Mouse (Mus musculus) liver, embryonic 14.5 days (tissue): ENCODE data around the gene Cacng8. TPM values are rescaled to one million over a fixed set of nuclear protein-coding genes. Genes with fewer than 3 reads are reported as not detected.

Source experiments
- ATAC-seq: fragments of 200-750 bp; cut with Nextera tagmentation; 2 replicates; pipeline ENCODE4 v1.8.0; 2017; ENCODE audit warnings: moderate number of reproducible peaks, mild to moderate bottlenecking, moderate library complexity; ENCODE audit not compliant: insufficient read depth
- DNase-seq, 3 experiments: peaks; one replicate each; pipeline ENCODE4 v3.0.0-alpha.2; 2012 to 2013; ENCODE audit warnings: low read depth in 3 of 3, low spot score in 3 of 3
- H3K27ac ChIP-seq: fragments of 300-500 bp; sonication (generic); 2 replicates; pipeline ENCODE4 v1.5.1; 2014; ENCODE audit warnings: moderate library complexity, mild to moderate bottlenecking, control low read depth, inconsistent platforms
- H3K27me3 ChIP-seq: fragments of 300-500 bp; sonication (generic); 2 replicates; pipeline ENCODE4 v1.6.1; 2014; ENCODE audit warnings: mild to moderate bottlenecking, low read length, moderate library complexity; ENCODE audit not compliant: control insufficient read depth, insufficient read depth
- H3K36me3 ChIP-seq: fragments of 300-500 bp; sonication (generic); replicated peaks from 2 replicates; pipeline ENCODE4 v1.6.1; 2014; ENCODE audit warnings: low read depth; ENCODE audit not compliant: control insufficient read depth, insufficient read depth
- H3K4me1 ChIP-seq, 2 experiments: fragments of 200-500 bp in 1 of 2; fragments of 300-500 bp in 1 of 2; sonication (generic) in 1 of 2; replicated peaks; 2 replicates each; pipeline ENCODE4 v1.6.1; 2012 to 2014; ENCODE audit warnings: antibody characterized with exemption in 1 of 2, inconsistent platforms in 1 of 2, low read length in 1 of 2; ENCODE audit not compliant: control insufficient read depth in 2 of 2, insufficient read depth in 2 of 2
- H3K4me2 ChIP-seq: fragments of 300-500 bp; sonication (generic); 2 replicates; pipeline ENCODE4 v1.6.1; 2014; ENCODE audit warnings: low read depth, mild to moderate bottlenecking, control low read depth, moderate library complexity
- H3K4me3 ChIP-seq, 2 experiments: fragments of 200-500 bp in 1 of 2; fragments of 300-500 bp in 1 of 2; sonication (generic) in 1 of 2; 2 replicates each; pipeline ENCODE4 v1.5.1; 2012 to 2014; ENCODE audit warnings: low read depth in 2 of 2, low read length in 2 of 2, mild to moderate bottlenecking in 2 of 2, control low read depth in 1 of 2, inconsistent platforms in 1 of 2, moderate library complexity in 1 of 2; ENCODE audit not compliant: insufficient read depth in 1 of 2
- H3K9ac ChIP-seq: fragments of 300-500 bp; sonication (generic); replicated peaks from 2 replicates; pipeline ENCODE4 v1.6.1; 2014; ENCODE audit warnings: mild to moderate bottlenecking, control low read depth, moderate library complexity
- H3K9me3 ChIP-seq: fragments of 300-500 bp; sonication (generic); 2 replicates; pipeline ENCODE4 v1.6.1; 2016; ENCODE audit warnings: low read length, mixed read lengths; ENCODE audit not compliant: control insufficient read depth
- CTCF ChIP-seq: IDR thresholded peaks from 2 replicates; pipeline ENCODE4 v1.5.1; 2016; ENCODE audit warnings: antibody characterized with exemption, low read depth, control low read depth
- EP300 ChIP-seq: IDR thresholded peaks from 2 replicates; pipeline ENCODE4 v1.6.1; 2016; ENCODE audit warnings: antibody characterized with exemption, low read depth
- WGBS: fragments of 180-500 bp; shearing (Covaris S2); extraction: QIAGEN DNeasy Blood & Tissue Kit; methylation state at CpG from one replicate; pipeline ENCODE4 v1.1.7; 2014; ENCODE audit not compliant: insufficient replicate concordance; 5-methylcytosine and 5-hydroxymethylcytosine counted together
- polyA plus RNA-seq, 2 experiments: library from polyadenylated mRNA; depleted of rRNA in 1 of 2; stranded (reverse) in 1 of 2; unstranded in 1 of 2; fragments of >200 nt; fragmentation: Nextera tagmentation in 1 of 2; extraction: Ambion mirVana in 1 of 2; gene quantifications; 2 replicates each; pipeline versions ENCODE4 v1.2.1 to v1.2.3; 2012 to 2014

The Cacng8 gene
- polyA plus RNA-seq, 2 experiments: 0.04 TPM; not detected in 1

- DNase-seq: no peak
These were observed 50.0 kb downstream of the Cacng8 start for GRCm38 (mm10) chr7:3440526-3440925.

GRCm38 (mm10) chr7:3442476-3443062 is 52.1 kb downstream of the Cacng8 start:
- no peak for ATAC-seq
- Histone ChIP-seq H3K9ac (no peak overlapping the region), H3K4me1 (no peaks in the 10 kb centered on the region), H3K27me3 (no peaks in the 10 kb centered on the region), H3K36me3 (no peaks in the 10 kb centered on the region), H3K27ac (no peak overlapping the region), H3K4me3 (no peak overlapping the region), H3K9me3 (no peaks in the 10 kb centered on the region), H3K4me2 (no peak overlapping the region)
- TF ChIP-seq CTCF: no peak
- no peak for DNase-seq
- WGBS: 26% methylated on average over 10 of the region's 10 CpGs

More at GRCm38 (mm10) chr7:3440526-3440925, 50.0 kb downstream of the Cacng8 start:
- H3K9me3 ChIP-seq: no peaks in the 10 kb centered on the region
- no peak for ATAC-seq
- H3K4me2 ChIP-seq: no peak overlapping the region
- no peaks in the 10 kb centered on the region for H3K27me3 ChIP-seq
- no peak overlapping the region for H3K27ac ChIP-seq
- no peaks in the 10 kb centered on the region for H3K36me3 ChIP-seq
- no peaks in the 10 kb centered on the region for H3K4me1 ChIP-seq
- no peak overlapping the region for H3K9ac ChIP-seq
- no peak overlapping the region for H3K4me3 ChIP-seq
- 55% methylated on average over 8 of the region's 8 CpGs for WGBS
- TF ChIP-seq EP300: no peak
- TF ChIP-seq CTCF: no peak

- Histone ChIP-seq H3K27ac (no peak overlapping the region), H3K9ac (no peak overlapping the region), H3K36me3 (no peaks in the 10 kb centered on the region), H3K4me2 (no peak overlapping the region), H3K27me3 (no peaks in the 10 kb centered on the region), H3K4me1 (no peaks in the 10 kb centered on the region), H3K9me3 (no peaks in the 10 kb centered on the region), H3K4me3 (no peak overlapping the region)
- no peak for ATAC-seq
- TF ChIP-seq EP300: no peak
- TF ChIP-seq CTCF: no peak
- DNase-seq: no peak
- 36% methylated on average over 3 of the region's 3 CpGs for WGBS
These were observed 54.2 kb downstream of the Cacng8 start for GRCm38 (mm10) chr7:3444678-3445077.

GRCm38 (mm10) chr7:3446584-3446983 is 56.1 kb downstream of the Cacng8 start:
- no peaks in the 10 kb centered on the region for H3K9me3 ChIP-seq
- WGBS: 64% methylated on average over 3 of the region's 3 CpGs
- no peak for DNase-seq
- H3K4me2 ChIP-seq: no peak overlapping the region
- no peaks in the 10 kb centered on the region for H3K36me3 ChIP-seq
- ATAC-seq: no peak
- H3K4me3 ChIP-seq: no peak overlapping the region
- no peak overlapping the region for H3K27ac ChIP-seq
- H3K4me1 ChIP-seq: no peaks in the 10 kb centered on the region
- no peaks in the 10 kb centered on the region for H3K27me3 ChIP-seq
- no peak overlapping the region for H3K9ac ChIP-seq
- TF ChIP-seq EP300: no peak
- TF ChIP-seq CTCF: no peak

- DNase-seq: no peak
- WGBS: 59% methylated on average over 4 of the region's 4 CpGs
- no peak overlapping the region for H3K4me3 ChIP-seq
- H3K27ac ChIP-seq: no peak overlapping the region
- H3K9me3 ChIP-seq: no peaks in the 10 kb centered on the region
- no peaks in the 10 kb centered on the region for H3K27me3 ChIP-seq
- TF ChIP-seq EP300 (no peak), CTCF (no peak)
- no peak overlapping the region for H3K9ac ChIP-seq
- H3K4me1 ChIP-seq: no peaks in the 10 kb centered on the region
- ATAC-seq: no peak
- H3K36me3 ChIP-seq: no peaks in the 10 kb centered on the region
- no peak overlapping the region for H3K4me2 ChIP-seq
These were observed 56.5 kb downstream of the Cacng8 start for GRCm38 (mm10) chr7:3447026-3447425.
